Mouse (Mus musculus) R1 (cell line): ENCODE data around the gene Agap1.

Source experiments
- DNase-seq: peaks from one replicate; pipeline ENCODE4 v3.0.0-alpha.2; 2018; ENCODE audit warnings: low read depth, low spot score

The Agap1 gene

DNA sequence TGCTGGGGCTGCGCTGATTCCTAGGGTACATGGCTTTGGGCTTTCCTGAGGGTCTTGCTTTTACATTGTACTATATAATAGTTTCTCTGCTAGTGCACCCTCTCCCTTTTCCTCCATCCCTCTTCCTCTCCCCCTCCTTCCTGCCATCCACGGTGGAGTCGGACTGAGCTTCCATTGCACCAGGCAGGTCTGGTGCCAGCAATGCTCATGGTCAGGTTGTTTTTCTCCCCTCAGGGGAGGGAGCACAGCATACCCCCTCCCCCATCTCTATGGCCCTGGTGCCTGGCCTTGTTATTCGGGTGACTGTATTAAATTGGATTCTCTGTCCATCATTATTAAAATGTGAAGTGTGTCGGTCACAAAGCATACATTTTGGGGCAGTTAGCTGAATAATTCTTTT lies 259.1 kb downstream of the Agap1 start:
- no peak for DNase-seq

DNA sequence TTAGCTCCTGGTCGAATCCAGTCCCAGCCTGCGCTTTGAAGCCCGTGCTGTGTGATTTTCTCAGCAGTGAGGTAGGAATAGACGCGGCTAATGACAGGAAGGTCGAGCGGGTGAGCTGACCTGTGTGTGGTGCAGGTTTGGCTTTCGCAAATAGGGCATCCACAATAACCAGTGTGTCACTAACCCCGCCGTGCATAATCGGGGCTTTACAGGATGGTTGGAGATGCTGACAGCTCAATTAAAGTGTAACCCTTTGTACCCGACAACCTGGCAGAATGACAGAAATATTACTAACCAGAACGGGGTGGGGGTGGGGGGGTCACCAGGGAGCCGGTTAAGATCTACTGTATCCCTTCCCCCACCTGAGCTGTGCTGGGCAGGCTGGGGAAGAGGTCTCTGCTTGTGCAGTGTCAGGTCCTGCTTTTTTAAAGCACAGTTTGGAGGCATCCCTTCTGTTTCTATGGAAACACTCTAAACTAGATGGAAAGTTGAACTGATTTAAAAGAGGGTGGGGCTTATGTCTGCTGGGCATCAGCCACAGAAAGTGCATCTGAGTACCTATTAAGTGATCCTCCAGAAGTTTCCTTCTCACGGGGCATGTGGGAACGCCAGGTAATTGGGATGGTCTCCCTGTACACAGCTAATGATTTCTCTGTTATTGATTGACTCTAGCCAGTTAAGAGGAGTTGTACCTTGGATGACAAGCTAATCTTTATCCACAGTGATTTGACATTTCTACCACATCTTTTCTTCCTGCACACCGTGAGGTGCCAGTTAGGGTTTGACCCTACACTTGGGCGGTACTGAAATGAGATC lies 259.8 kb downstream of the Agap1 start:
- DNase-seq = no peak

DNA sequence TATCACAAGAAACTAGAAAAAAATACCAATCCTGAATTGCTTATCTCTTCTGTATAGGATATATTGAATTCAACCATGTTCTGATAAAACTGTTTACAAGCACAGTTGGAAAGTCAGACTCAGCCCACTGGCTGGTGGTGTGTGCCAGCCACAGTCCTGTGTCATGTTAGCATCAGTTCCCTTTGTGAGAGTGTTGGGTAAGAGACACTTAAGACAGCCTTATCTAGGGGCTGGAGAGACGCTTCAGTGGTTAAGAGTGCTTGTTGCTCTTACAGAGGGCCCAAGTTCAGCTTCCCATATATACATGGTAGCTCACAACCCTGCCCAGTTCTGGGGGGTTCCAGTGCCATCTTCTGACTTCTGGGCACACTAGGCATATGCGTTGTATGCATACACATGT lies 261.6 kb downstream of the Agap1 start:
- DNase-seq = no peak

DNA sequence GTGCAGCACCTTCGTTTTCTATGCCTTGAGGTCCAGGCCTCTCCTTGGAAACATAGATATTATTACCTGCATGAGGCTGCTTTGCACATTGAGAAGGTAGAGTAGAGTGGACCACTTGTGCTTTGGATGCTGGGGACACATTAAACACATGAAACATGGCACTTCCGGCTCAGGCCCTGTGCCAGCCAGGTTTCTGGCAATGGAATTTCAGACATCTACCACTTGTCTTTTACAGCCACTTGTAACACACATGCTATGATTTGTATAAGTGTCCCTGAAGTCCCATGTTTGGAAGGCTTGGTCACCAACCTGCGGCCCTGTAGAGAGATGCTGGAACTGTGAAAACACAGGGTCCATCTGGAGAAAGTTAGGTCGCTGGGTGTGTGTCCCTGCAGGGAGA lies 262.5 kb downstream of the Agap1 start:
- no peak for DNase-seq

DNA sequence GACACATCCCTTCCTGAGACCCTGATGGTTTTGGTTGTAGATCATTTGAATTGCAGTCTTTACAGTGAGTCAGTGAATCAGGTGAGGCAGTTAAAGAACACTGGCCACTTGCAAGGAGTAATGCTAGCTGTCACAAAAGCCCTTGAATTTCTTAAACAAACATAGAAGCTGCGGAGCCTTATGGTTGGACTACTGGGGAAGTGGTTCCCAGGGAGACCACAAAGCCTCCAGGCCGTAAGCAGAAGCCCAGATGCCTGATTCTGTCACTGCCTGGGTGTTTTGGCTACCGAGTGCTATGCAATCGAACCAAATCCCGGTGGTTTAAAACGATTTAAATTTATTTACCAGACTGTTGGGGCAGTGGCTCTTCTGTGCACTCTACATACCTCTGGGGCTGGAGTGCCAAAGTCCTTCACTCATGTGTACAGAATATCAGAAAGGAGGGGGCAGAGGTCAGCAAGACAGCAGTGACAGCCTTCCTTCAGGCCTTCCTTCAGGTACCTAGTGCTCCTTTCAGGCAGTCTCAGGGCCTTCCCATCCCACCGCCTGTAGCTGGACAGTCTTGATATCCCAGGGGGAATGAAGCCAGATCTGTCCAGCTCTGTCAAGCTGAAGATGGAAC lies 264.3 kb downstream of the Agap1 start:
- DNase-seq = no peak

DNA sequence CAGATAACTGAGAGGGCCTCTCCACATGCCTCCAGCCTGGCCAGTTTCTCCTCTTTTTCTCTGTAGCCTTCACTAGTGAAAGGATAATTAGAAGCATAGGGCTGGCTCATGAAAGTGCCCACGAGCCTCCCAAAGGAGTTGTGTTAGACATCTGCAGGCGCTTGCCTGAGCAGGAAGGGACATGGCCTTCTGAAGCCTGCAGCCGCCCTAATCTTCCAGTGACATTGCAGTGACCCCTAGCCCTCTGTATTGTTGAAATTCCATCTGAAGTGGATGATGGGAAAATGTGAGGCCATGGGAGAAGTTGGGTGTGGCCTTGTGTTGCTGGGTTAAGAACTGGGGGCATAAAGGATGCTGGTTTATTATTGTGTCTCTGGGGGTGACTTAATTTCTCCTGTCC lies 269.5 kb downstream of the Agap1 start:
- DNase-seq = peak; percentile 50

DNA sequence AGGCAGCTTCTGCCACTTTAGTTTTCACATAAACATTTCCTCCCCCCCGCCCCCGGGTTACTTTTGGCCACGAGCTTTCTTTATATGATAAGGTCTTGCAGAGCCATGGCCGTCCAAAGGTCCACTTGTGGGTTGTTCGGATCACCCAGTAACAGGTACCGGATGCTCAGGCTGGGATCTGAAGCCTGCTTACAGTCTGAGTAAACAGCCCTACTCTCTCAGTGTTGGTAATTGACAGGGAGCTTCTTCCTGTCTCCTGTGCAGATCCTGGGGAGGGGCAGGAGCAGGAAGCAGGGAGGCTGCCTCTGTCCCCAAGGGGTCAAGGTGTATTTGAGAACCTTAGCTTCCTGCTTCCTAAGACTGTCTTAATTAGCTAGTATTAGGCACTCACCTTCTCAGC lies 269.9 kb downstream of the Agap1 start:
- no peak for DNase-seq

DNA sequence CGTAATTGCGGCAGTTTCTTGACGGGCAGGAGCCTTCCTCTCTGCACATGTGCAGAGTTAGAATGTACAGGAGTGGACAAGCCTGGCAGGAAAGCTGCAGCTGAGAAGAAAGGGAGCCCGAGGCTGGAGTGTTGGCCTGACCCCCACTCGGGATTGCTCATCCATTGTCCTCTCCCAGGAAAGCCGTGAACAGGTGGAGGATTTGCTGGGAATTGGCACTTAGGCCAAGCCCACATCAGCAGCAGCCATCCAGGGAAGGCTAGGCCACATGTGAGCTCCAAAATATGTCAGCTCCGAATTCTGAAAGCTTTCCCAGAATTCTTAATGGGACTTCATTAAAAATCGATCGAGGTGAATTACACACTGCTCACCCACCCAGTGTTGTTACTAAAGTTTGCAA lies 270.4 kb downstream of the Agap1 start:
- no peak for DNase-seq

DNA sequence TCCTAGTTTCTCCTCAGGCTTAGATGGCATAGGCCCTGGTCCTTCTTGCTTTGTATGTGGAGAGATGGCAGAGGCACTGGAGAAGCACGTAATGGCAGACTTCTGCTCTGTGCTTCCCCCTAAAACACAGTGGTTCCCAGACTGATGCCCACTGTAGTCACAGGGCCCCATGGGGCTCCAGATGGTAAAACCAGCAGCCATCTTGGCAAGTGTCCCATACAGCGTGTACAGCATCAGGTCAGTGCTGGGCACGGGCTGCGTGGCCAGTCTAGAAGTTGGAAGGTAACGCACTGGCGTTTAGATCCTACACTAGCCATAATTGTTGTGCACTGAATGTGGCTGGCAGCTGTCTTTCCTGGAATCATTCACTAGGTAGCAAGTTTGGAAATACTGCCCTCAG lies 273.9 kb downstream of the Agap1 start:
- DNase-seq = no peak

DNA sequence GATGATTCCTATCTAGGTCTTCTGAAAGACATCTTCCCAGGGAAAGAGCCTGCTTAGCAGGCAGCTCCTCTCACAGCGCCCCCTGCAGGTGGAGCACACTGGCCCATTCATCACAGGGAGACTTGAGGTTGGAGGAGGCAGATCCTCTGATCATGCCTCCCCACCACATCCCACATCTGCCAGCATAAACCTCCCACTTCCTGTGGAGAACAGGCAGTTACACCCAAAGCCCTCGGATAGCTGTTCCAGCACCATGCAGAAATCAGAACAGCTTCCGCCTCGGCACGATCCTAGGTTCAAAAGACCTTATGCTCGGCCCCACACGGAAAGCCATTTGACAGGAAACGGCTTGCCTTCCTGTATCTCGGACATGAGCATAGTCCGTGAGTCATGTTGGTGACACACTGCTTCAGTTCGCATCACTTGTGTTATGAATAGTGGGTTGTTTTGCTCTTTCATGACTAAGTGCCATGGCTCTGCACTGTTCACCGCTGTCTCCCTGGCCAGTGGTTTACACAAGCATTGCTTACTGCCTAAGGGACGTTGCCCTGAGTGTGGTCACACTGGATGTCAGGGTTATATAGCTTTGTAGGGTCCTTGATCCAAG lies 276.1 kb downstream of the Agap1 start:
- DNase-seq = peak; percentile 64

DNA sequence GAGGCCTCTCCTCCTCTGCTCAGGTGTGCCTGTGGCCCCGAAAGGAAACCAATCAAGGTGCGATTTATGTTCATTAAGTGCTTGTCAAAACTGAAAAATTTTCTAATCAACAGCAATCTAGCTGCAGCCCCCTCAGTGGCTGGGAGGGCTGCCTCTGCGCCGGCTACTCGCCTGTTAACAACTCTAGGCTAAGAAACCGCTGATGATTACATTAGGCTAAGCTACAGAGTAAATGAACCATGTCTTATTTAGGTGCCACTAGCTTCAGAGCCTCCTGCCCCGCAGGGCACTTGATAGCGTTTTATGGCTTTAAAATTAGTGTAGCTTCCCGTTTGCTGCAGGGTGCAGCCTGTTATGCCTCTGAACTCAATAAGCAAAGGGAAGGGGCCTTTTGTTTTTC lies 279.8 kb downstream of the Agap1 start:
- DNase-seq = no peak

DNA sequence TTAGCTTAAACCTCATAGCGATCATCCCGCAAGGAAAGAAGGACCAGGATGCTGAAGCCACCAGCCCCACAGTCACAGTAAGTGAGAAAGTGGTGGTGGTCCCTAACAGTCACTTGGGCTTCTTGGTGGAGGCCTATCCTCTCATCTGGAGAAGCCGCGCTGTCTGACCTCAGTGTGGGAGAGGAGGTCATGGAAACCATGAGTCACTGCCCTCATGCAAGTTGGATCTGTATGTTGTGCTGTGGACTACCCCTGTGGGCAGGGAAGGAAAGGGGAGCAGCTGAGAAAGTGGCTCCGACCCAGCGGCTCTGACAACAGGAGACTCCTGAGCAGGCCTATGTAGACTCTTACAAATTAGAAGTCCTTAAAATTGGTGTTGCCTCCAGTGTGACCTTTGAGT lies 280.5 kb downstream of the Agap1 start:
- DNase-seq = no peak

DNA sequence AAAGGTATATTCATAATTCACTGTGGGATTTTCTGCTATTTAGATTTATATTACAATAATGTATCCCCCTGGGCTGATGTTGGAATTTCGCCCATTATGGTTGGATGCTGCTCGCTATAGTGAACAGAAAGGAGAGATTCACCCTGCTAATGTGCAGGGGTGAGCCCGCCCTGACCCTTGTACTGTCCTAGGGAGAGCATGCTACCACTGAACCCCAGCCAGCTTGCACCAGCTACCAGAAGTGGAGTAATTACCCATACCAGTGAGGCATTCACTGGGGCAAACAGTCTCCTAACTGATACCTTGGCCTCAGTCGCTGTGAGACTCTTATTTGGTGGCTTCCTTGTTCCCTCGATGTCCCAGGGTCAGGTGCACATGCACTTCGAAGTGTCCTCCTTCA lies 281.4 kb downstream of the Agap1 start:
- DNase-seq = no peak

DNA sequence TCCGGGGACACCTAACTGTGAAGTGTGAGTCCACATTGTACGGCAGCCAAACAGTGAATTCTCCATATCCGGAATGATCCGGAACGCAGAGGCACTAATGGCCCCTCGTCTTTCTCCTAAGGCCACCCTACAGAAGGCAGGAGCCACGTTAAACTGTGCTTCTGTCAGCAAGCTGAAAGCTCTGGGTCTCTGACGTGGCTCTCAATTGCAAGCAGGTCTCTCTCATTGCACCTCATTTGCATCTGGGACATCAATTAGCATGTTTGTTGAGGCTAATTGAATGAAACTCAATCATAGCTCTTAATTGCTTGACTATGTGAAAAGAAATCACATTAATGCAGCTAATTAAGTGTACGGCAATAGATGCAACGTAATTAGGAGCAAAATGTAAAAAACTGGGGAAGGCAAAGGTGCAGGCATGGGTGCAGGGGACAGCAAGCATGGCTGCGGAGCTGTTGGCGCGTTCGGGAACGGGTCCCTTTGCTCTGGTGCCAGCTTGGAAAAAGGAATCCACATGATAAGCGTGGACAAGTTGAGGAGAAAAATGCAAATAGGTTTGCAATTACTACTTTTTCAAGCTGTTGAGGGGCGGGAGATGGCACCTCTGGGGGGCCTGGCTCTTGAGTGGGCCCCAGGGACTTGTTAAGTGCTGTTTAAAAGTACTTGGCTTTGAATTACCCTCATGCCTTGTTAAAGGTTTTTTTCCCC lies 284.6 kb downstream of the Agap1 start:
- DNase-seq = no peak

DNA sequence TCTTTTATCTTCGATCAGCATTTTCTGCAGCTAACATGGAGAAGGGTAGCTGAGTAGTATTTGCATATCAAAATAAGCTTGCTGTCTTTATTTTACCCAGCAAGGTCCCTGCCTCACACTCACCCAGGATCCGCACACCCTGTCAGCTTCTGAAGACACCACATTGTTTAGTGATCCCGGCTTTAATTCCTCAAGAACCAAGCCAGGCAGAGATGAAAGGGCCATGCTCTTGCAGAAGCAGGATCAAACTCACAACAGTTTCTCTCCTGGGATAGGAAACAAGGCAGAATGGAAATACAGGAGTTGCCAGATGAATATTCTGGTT lies 285.1 kb downstream of the Agap1 start:
- DNase-seq = no peak

DNA sequence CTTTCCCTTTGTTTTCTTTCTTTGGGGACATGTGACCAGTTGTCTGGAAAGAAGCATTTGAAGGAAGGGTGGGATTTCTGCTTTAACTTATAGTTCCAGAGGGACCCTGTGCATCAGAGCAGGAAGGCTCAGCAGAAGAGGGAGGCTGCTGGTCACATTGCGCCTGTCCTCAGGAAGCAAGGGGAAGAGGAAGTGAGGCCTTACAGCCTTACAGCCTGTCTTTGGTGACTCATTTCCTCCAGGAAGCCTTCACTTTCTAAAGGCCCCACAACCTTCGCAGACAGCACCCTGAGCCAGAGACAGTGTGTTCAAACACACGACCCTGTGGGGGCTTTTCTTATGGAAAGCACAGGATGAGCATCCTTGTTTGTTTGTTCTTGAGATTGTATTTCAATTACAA lies 287.8 kb downstream of the Agap1 start:
- no peak for DNase-seq

DNA sequence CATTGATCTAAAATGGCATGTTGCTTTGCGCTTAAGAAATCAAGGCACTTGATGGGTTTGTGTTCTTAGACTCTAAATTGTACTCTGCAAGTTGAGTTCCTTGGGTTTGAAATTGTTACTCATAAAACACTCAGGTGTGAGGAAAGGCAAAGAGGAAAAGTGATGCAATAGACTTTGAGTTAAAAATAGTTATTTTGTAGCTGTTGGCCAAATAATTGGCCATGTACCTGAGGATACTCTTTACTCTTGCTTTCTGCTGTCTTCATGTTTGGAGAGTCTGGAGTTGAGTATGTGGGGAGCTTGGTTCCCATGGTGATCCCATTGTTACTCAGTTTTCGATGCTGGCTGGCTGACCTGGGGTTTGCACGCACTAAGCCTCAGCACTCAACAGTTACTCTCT lies 291.6 kb downstream of the Agap1 start:
- DNase-seq = no peak

DNA sequence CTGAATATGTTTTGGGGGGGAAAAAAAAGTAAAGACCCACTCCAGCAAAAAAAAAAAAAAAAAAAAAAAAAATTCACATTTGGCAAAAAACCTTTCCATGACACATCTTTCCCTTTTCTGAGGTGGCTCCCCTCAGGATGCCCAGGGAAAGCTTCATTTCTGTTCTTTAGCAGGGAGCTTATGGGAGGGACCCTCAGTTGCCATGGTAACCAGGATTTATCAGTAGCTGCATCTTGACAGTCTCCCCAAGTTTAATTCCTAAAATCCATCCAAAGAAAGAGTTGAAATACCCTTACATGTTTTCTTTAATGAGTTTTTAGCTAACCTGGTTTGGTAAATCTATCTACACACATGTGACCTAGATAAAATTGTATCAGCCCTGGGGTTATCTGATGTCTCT lies 295.1 kb downstream of the Agap1 start:
- DNase-seq = no peak

DNA sequence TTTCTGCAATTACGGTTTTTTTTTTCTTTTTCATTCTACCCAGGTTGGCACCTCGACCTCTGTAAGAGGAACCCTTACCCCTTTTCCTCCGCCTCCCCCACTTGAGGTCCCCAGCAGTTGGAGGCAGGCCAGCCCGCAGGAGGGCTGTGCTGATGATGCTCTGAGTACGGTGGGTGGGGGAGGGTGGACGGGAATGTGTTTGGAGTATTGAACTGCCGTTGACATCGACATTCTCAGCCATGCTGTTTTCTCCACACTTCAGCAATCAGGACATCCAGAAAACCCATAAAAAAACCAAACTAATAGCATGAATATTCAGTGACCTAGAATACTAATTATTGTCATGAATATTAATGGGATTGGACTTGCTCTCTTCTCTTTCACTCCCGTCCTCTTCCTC lies 295.9 kb downstream of the Agap1 start:
- no peak for DNase-seq

DNA sequence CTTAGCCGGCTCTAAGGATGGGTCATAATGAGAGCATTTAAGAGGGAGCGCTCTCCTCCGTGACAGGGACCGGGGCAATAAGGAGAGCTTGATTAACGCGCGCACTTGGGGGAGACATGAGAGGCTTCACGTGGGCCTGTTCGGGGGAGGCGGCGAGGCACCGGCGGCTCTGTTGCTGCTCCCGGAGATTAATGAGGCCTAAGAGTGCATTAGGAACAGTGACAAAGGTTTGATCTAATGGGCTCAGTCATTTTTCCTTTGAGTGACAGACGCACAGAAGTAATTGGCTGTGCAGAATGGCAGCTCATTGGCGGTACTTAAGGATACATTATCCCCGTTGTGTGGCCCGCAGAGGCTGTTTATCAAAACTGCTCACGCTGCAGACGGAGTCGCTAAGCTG lies 296.3 kb downstream of the Agap1 start:
- no peak for DNase-seq

DNA sequence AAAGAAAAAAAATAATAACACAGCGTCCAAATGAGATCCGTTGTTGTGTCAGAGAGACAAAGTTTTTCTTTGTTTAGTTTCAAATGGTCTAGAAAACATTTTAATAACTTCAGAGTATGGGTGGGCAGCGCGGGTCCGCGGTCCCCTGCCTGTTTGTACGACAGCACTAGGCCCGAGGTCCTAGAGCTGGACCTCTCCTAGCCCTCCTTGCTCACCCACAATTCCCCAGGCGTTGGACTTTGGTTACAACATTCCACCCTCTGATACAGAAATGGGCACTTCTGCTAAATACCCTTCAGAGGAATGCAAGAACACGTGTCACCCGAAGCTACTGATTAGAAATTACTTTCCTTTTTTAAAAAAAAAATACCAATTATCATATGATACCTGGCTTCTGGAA lies 296.7 kb downstream of the Agap1 start:
- DNase-seq = no peak

DNA sequence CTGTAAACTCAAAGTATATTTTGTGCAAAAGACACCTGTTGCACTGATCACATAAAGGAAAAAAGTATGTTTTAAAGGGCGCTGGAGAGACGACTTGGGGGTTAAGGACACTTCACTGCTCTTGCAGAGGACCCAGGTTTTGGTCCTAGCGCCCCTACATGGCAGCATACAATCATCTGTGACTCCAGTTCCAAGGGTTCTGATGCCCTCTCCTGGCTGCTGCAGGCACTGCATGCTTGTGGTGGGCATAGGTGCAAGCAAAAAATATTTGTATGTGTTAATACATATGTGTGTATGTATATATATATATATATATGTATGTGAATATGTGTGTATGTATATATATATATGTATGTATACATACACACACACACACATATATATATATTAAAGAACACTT lies 298.1 kb downstream of the Agap1 start:
- DNase-seq = peak; percentile 64

DNA sequence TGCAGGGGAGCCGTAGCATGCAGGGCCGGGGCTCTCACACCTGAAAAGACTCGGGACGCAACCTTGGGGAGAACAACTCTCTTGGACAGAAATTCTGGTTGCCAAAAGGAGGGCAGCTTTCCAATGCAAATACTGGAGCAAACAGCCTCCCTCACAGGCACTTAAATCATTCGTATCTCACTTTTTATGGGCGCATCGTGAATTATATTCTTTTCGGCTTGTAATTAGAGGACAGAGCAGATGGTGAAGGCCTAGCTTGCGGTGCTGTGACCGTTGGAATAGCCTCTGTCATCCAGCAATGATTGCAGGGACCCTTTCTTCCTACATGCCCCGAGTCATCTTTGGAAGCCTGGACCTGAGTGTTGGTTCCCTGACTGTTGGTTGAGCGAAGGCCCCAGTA lies 300.8 kb downstream of the Agap1 start:
- no peak for DNase-seq
